Mouse (Mus musculus) midbrain, embryonic 13.5 days (tissue): ENCODE results near the gene Ttc16. TPM values are rescaled to one million over a fixed set of nuclear protein-coding genes. Genes with fewer than 3 reads are reported as not detected.

ENCODE experiments used
- ATAC-seq: fragments of 200-750 bp; cut with Nextera tagmentation; 2 replicates; pipeline ENCODE4 v1.8.0; 2017; ENCODE audit warnings: mild to moderate bottlenecking, moderate TSS enrichment, moderate library complexity
- H3K27ac ChIP-seq: fragments of 300-500 bp; sonication (generic); 2 replicates; pipeline ENCODE4 v1.5.1; 2015; ENCODE audit warnings: inconsistent platforms, mild to moderate bottlenecking, moderate library complexity
- H3K27me3 ChIP-seq: fragments of 300-500 bp; sonication (generic); 2 replicates; pipeline ENCODE4 v1.6.1; 2015; ENCODE audit warnings: mild to moderate bottlenecking, inconsistent platforms
- H3K36me3 ChIP-seq: fragments of 300-500 bp; sonication (generic); 2 replicates; pipeline ENCODE4 v1.6.1; 2015; ENCODE audit warnings: mild to moderate bottlenecking, inconsistent platforms
- H3K4me1 ChIP-seq: fragments of 300-500 bp; sonication (generic); replicated peaks from 2 replicates; pipeline ENCODE4 v1.6.1; 2015; ENCODE audit warnings: inconsistent platforms
- H3K4me2 ChIP-seq: fragments of 300-500 bp; sonication (generic); replicated peaks from 2 replicates; pipeline ENCODE4 v1.6.1; 2015; ENCODE audit warnings: moderate library complexity, mild to moderate bottlenecking, inconsistent platforms
- H3K4me3 ChIP-seq: fragments of 300-500 bp; sonication (generic); replicated peaks from 2 replicates; pipeline ENCODE4 v1.5.1; 2015; ENCODE audit warnings: mild to moderate bottlenecking, inconsistent platforms
- H3K9ac ChIP-seq: fragments of 300-500 bp; sonication (generic); replicated peaks from 2 replicates; pipeline ENCODE4 v1.6.1; 2015; ENCODE audit warnings: mild to moderate bottlenecking, inconsistent platforms
- H3K9me3 ChIP-seq: fragments of 300-500 bp; sonication (generic); 2 replicates; pipeline ENCODE4 v1.6.1; 2016; ENCODE audit warnings: mild to moderate bottlenecking, inconsistent platforms
- WGBS: fragments of 180-500 bp; shearing (Covaris S2); methylation state at CpG from one replicate; pipeline ENCODE4 v1.1.7; 2015; 5-methylcytosine and 5-hydroxymethylcytosine counted together
- polyA plus RNA-seq: library from polyadenylated mRNA; unstranded; fragments of >200 nt; fragmentation: Nextera tagmentation; extraction: Ambion mirVana; gene quantifications from 2 replicates; pipeline ENCODE4 v1.2.1, GENCODE M21; 2015

Ttc16 gene
- polyA plus RNA-seq, 1 experiment from 2014 or later: 0.52 TPM

DNA sequence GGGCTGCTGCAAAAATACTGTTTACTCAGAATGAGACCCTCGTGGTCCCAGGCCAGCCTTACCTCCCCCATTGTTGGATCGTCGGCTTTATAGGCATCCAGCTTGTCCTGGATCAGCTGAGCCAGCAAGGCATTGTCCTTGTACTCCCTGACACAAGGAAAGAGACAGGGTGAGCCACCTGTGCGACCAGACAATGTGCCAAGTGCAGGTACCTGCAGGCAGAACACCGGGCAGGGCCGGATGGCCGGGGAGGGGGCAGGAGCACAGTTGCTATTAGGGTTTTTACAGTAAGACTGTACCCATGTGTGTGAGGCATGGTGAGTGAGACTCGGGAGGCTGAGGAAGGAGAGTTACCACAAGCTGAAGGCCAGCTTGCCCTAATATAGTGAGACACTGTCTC lies 36.5 kb upstream of the Ttc16 start:
- 86% methylated on average over 8 of the region's 8 CpGs for WGBS
- H3K27me3 ChIP-seq: no peaks in the 10 kb centered on the region
- H3K27ac ChIP-seq: no peak overlapping the region
- no peak overlapping the region for H3K4me3 ChIP-seq
- no peak overlapping the region for H3K9ac ChIP-seq
- peaks cover 83% of the 10 kb centered on the region for H3K36me3 ChIP-seq
- ATAC-seq: no peak
- H3K9me3 ChIP-seq: no peaks in the 10 kb centered on the region
- no peaks in the 10 kb centered on the region for H3K4me1 ChIP-seq
- H3K4me2 ChIP-seq: no peak overlapping the region

DNA sequence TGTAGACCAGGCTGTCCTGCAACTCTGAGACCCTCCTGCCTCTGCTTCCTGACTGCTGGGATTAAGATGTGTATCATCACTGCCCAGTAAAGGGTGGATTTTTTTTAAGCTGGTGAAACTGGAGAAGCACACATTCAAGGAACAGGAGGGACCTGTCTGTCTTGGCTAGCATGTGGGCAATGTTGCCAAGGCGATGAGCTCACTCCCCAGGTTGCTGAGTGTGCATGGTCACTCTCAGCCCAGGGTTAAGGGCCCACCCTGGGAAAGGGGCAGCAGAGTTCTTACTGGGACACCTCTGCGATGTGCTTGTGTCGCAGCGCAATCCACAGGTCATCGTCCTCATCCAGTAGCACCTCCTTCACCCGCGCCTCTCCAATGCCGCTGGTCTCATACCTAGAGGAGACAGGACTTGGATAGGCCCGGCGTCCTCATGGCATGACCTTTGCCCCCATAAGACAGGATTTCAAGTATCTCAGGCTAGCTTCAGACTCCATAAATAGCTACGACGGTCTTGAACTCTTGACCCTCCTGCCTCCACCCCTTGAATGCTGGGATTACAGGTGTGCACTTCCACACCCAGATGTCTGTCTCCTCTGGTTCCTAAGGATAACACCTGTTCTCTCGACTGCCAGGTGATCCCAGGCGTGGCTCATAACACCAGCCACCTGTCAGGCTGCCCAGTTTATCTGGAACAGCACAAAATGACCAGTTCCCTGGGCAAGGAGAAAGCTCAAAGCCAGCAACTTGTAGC lies 33.6 kb upstream of the Ttc16 start:
- no peak for ATAC-seq
- Histone ChIP-seq H3K9me3 (no peaks in the 10 kb centered on the region), H3K27me3 (no peaks in the 10 kb centered on the region), H3K9ac (no peak overlapping the region), H3K27ac (no peak overlapping the region), H3K36me3 (peaks cover 92% of the 10 kb centered on the region), H3K4me1 (no peaks in the 10 kb centered on the region), H3K4me2 (no peak overlapping the region), H3K4me3 (no peak overlapping the region)
- 94% methylated on average over 14 of the region's 14 CpGs for WGBS

DNA sequence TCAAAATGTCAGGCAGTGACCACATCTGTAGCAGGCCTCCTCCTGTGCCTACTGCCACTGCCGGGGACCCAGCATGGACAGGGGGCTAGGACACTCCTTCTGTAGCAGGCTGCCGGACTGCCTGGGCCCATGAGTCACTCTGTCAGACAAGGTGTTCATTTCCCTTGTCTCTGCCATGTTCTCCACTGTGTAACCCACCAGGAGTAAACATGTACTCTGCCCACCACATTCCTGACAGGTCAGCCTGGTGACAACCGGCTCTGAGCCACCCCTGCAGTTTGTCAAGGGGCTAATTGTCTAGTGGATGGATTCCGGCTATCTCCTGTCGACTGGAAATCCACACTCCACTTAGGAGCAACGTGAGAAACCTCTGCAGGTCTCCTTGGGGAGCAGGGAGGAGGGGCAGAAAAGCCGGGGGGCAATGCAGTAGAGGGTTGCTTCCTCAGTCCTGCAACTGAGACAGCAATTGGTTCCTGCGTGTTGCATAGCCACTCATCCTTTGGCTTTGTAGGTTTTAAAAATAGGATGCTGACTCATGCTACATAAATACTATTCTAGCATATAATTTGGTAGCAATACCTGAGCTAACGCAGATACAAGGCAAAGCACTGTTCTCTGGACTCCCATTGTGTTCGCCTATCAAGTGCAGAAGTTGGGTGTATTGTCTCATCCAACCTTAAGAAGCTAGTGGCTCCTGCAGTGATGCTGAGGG lies 23.0 kb upstream of the Ttc16 start:
- WGBS: 82% methylated on average over 10 of the region's 10 CpGs
- H3K9ac ChIP-seq: no peak overlapping the region
- H3K4me1 ChIP-seq: no peaks in the 10 kb centered on the region
- H3K4me3 ChIP-seq: no peak overlapping the region
- no peaks in the 10 kb centered on the region for H3K9me3 ChIP-seq
- H3K27ac ChIP-seq: no peak overlapping the region
- peaks cover 97% of the 10 kb centered on the region for H3K36me3 ChIP-seq
- ATAC-seq: no peak
- H3K4me2 ChIP-seq: no peak overlapping the region
- no peaks in the 10 kb centered on the region for H3K27me3 ChIP-seq

DNA sequence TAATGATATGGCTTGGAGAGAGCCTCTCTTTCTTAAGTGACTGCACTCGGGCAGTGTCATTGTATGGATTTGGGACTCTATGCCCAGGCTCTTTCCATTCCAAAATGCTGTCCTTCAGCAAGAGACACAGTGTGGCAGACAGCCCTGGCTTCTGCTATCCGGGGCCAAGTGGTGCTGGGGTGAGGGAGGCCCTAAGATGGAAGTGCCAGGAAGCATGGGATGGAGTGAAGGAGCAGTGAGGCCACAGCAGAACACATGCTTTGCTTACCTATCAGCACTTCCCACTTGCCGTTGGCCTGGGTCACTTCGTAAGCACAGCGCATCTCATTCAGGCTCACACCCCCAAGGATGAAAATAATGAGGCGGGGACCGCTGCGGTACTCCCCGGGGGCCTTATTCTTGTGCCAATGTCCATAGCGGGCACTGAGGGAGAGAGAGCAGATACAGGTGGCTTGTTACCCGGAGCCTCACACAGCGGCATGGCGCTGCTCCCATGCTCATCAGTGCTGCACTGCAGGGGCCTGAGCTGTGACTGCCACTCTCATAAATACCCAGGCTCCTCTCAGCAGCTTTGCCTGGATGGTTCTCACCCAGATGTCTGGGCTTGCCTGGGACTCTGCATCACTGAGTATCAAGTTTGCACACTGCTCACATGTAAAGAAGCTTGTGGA lies 20.4 kb upstream of the Ttc16 start:
- H3K9me3 ChIP-seq: no peaks in the 10 kb centered on the region
- no peaks in the 10 kb centered on the region for H3K27me3 ChIP-seq
- no peaks in the 10 kb centered on the region for H3K4me1 ChIP-seq
- WGBS: 80% methylated on average over 13 of the region's 13 CpGs
- H3K9ac ChIP-seq: no peak overlapping the region
- no peak overlapping the region for H3K27ac ChIP-seq
- H3K36me3 ChIP-seq: peaks cover 97% of the 10 kb centered on the region
- no peak overlapping the region for H3K4me2 ChIP-seq
- H3K4me3 ChIP-seq: no peak overlapping the region
- ATAC-seq: no peak

DNA sequence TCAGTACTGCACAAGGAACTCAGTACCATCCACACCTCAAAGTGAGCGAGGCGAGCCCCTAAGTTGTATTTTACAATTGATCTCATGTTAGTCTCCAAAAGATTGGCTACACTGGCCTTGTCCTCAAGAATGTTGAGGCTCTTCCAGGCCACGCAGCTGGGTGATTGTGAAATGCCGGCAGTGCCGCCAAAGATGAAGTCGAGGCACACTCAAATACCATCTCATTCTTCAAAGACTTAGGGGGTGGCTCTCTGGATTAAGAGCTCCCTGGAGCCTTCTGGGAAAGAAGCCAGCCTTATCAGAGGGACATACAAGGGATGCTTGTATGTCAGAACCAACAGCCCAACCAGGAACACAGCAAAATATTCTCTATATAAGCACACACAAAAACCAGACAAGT lies 15.9 kb upstream of the Ttc16 start:
- Histone ChIP-seq H3K4me2 (no peak overlapping the region), H3K9ac (no peak overlapping the region), H3K9me3 (no peaks in the 10 kb centered on the region), H3K27me3 (no peaks in the 10 kb centered on the region), H3K27ac (no peak overlapping the region), H3K4me1 (no peaks in the 10 kb centered on the region), H3K4me3 (no peak overlapping the region), H3K36me3 (peaks cover 72% of the 10 kb centered on the region)
- 79% methylated on average over 6 of the region's 6 CpGs for WGBS
- ATAC-seq: no peak

- 80% methylated on average over 2 of the region's 2 CpGs for WGBS
- peaks cover 46% of the 10 kb centered on the region for H3K36me3 ChIP-seq
- H3K4me2 ChIP-seq: no peak overlapping the region
- peaks cover 3% of the 10 kb centered on the region; the same call in 1 of the 2 replicates for H3K4me1 ChIP-seq
- H3K27ac ChIP-seq: no peak overlapping the region
- no peaks in the 10 kb centered on the region for H3K27me3 ChIP-seq
- H3K9ac ChIP-seq: no peak overlapping the region
- no peak overlapping the region for H3K4me3 ChIP-seq
- ATAC-seq: no peak
- no peaks in the 10 kb centered on the region for H3K9me3 ChIP-seq
Measured at GRCm38 (mm10) chr2:32788581-32788980, 13.1 kb upstream of the Ttc16 start.

GRCm38 (mm10) chr2:32787176-32787575 lies 11.7 kb upstream of the Ttc16 start:
- H3K9ac ChIP-seq: no peak overlapping the region
- ATAC-seq: no peak
- no peak overlapping the region for H3K4me3 ChIP-seq
- no peaks in the 10 kb centered on the region for H3K27me3 ChIP-seq
- H3K4me2 ChIP-seq: no peak overlapping the region
- peaks cover 33% of the 10 kb centered on the region for H3K36me3 ChIP-seq
- H3K27ac ChIP-seq: no peak overlapping the region
- WGBS: 61% methylated on average over 6 of the region's 6 CpGs
- H3K9me3 ChIP-seq: no peaks in the 10 kb centered on the region
- H3K4me1 ChIP-seq: peaks cover 3% of the 10 kb centered on the region; the same call in 1 of the 2 replicates

DNA sequence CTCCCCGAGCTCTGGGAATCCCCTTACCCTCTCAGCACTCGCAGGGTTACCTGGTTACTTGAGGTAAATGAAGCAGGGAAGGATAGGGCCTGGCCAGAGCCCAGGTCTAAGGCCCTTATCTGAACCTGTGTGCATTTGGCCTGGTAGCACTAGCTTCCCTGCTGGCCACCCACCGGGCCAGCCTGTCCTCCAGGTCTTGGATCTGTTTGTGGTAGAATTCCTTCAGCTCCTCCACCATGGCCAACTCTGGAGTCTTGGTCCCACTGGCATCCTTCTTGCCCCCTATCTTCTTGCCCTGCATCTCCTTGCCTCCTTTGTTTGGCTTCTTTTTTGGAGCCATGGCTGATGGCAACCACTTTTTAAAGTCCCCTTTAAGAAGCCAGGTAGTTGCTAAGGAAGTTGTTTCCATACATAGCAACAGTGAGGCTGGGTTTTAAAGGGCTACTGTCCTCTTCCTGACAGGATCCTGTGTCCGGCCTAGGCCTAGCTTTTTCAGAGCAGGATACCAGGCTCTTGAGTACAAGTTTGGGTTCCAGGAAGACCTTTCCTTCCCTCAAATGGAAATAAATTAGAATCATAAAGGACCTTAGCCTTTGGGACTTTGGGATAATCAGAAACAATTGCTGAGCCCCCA lies 8.7 kb upstream of the Ttc16 start, which contains the start of gene Cfap157:
Gene Cfap157, minus strand, starts transcription at position 381 of the 634 bp plus-strand sequence.
- ATAC-seq: no peak
- no peak within 1 kb of the TSS for H3K27ac ChIP-seq
- no peak within 1 kb of the TSS for H3K4me2 ChIP-seq
- peaks cover 3% of the 10 kb centered on the region; the same call in 1 of the 2 replicates for H3K4me1 ChIP-seq
- no peaks in the 10 kb centered on the region for H3K27me3 ChIP-seq
- 63% methylated on average over 4 of the region's 4 CpGs for WGBS
- H3K36me3 ChIP-seq: peaks cover 10% of the 10 kb centered on the region
- H3K4me3 ChIP-seq: no peak within 1 kb of the TSS
- no peak within 1 kb of the TSS for H3K9ac ChIP-seq
- no peaks in the 10 kb centered on the region for H3K9me3 ChIP-seq

- H3K4me1 ChIP-seq: peaks cover 3% of the 10 kb centered on the region; the same call in 1 of the 2 replicates
- ATAC-seq: no peak
- H3K9ac ChIP-seq: no peak overlapping the region
- no peak overlapping the region for H3K27ac ChIP-seq
- WGBS: 84% methylated on average over 6 of the region's 6 CpGs
- no peaks in the 10 kb centered on the region for H3K36me3 ChIP-seq
- H3K9me3 ChIP-seq: no peaks in the 10 kb centered on the region
- no peak overlapping the region for H3K4me3 ChIP-seq
- no peak overlapping the region for H3K4me2 ChIP-seq
- H3K27me3 ChIP-seq: 0 out of 2 replicates have a peak, but pooled peaks cover 6% of the 10 kb centered on the region
Measured at GRCm38 (mm10) chr2:32781710-32782109, 6.3 kb upstream of the Ttc16 start.

- H3K27me3 ChIP-seq: peaks cover 10% of the 10 kb centered on the region; the same call in 1 of the 2 replicates
- 91% methylated on average over 6 of the region's 6 CpGs for WGBS
- H3K36me3 ChIP-seq: no peaks in the 10 kb centered on the region
- no peak overlapping the region for H3K4me2 ChIP-seq
- H3K4me1 ChIP-seq: peaks cover 18% of the 10 kb centered on the region
- no peak overlapping the region for H3K9ac ChIP-seq
- H3K27ac ChIP-seq: no peak overlapping the region
- no peaks in the 10 kb centered on the region for H3K9me3 ChIP-seq
- ATAC-seq: no peak
- no peak overlapping the region for H3K4me3 ChIP-seq
Measured at GRCm38 (mm10) chr2:32779714-32780113, 4.3 kb upstream of the Ttc16 start.

DNA sequence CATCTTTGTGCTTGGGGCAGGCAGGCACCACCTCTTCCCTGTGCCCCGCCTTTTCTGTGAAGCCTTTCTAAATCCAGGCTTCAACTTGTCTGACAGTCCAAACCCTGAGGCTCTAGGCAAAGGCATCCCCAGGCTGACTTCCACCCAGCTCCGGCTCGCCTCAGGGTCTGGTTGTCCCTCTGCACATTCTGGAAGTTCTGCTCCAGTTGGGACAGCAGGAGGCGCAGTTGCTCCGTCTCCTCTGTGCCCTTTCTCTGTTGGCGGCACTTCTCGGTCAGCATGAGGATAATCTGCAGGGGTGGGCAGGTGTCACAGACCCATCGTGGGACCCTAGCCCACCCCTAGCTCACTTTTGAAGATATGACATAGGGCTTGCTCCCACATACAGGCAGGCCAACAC lies 3.7 kb upstream of the Ttc16 start:
- H3K4me1 ChIP-seq: peaks cover 18% of the 10 kb centered on the region
- H3K27me3 ChIP-seq: peaks cover 10% of the 10 kb centered on the region; the same call in 1 of the 2 replicates
- WGBS: 13% methylated on average over 8 of the region's 8 CpGs
- H3K9me3 ChIP-seq: no peaks in the 10 kb centered on the region
- no peak for ATAC-seq
- no peak overlapping the region for H3K4me2 ChIP-seq
- H3K36me3 ChIP-seq: no peaks in the 10 kb centered on the region
- H3K4me3 ChIP-seq: no peak overlapping the region
- H3K9ac ChIP-seq: no peak overlapping the region
- no peak overlapping the region for H3K27ac ChIP-seq
